Mouse (Mus musculus) neural tube, embryonic 15.5 days (tissue): ENCODE measurements at regions not wholly inside any gene's neighbourhood (a gene's known extent, or its start where the extent isn't known, plus 50 kb on each side); places are given as distances from the start of the nearest gene placed in this dataset.

Experiments
- ATAC-seq: fragments of 200-750 bp; cut with Nextera tagmentation; 2 replicates; pipeline ENCODE4 v1.8.0; 2017; ENCODE audit warnings: mild to moderate bottlenecking, moderate TSS enrichment, moderate library complexity; ENCODE audit not compliant: low FRiP score
- H3K27ac ChIP-seq: fragments of 300-500 bp; sonication (generic); replicated peaks from 2 replicates; pipeline ENCODE4 v1.5.1; 2015; ENCODE audit warnings: mild to moderate bottlenecking, inconsistent platforms
- H3K27me3 ChIP-seq: fragments of 300-500 bp; sonication (generic); replicated peaks from 2 replicates; pipeline ENCODE4 v1.6.1; 2015; ENCODE audit warnings: inconsistent platforms
- H3K36me3 ChIP-seq: fragments of 300-500 bp; sonication (generic); 2 replicates; pipeline ENCODE4 v1.6.1; 2015; ENCODE audit warnings: inconsistent platforms
- H3K4me1 ChIP-seq: fragments of 300-500 bp; sonication (generic); 2 replicates; pipeline ENCODE4 v1.6.1; 2015; ENCODE audit warnings: inconsistent platforms
- H3K4me2 ChIP-seq: fragments of 300-500 bp; sonication (generic); 2 replicates; pipeline ENCODE4 v1.6.1; 2015; ENCODE audit warnings: inconsistent platforms, mild to moderate bottlenecking, moderate library complexity
- H3K4me3 ChIP-seq: fragments of 300-500 bp; sonication (generic); replicated peaks from 2 replicates; pipeline ENCODE4 v1.5.1; 2015; ENCODE audit warnings: mild to moderate bottlenecking, inconsistent platforms
- H3K9ac ChIP-seq: fragments of 300-500 bp; sonication (generic); replicated peaks from 2 replicates; pipeline ENCODE4 v1.6.1; 2015; ENCODE audit warnings: mild to moderate bottlenecking, inconsistent platforms
- H3K9me3 ChIP-seq: fragments of 300-500 bp; sonication (generic); replicated peaks from 2 replicates; pipeline ENCODE4 v1.6.1; 2016; ENCODE audit warnings: inconsistent platforms
- WGBS: fragments of 180-500 bp; shearing (Covaris S2); methylation state at CpG from one replicate; pipeline ENCODE4 v1.1.7; 2015; ENCODE audit warnings: mixed read lengths; 5-methylcytosine and 5-hydroxymethylcytosine counted together

DNA sequence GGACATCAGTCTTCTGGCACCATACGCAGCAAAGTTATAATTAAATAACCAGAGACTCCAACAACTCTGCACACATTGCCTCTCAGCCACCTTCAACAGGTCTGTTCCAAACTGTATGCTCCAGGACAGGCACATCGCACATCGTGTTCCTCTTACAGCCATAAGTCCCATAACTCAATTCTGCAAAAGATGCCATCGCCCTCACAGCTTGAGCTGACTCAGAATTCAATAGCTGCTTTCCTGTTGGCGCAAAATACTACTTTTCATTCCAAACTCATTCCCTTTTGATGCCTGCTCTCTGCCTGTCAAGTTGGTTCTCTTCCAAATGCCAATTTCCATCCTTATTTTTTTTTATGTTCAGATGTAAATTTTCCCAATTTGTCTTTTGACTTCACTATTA is 761.0 kb downstream of the Slitrk1 start:
- WGBS: 71% methylated on average over 5 of the region's 5 CpGs
- H3K9me3 ChIP-seq: no peaks in the 10 kb centered on the region

DNA sequence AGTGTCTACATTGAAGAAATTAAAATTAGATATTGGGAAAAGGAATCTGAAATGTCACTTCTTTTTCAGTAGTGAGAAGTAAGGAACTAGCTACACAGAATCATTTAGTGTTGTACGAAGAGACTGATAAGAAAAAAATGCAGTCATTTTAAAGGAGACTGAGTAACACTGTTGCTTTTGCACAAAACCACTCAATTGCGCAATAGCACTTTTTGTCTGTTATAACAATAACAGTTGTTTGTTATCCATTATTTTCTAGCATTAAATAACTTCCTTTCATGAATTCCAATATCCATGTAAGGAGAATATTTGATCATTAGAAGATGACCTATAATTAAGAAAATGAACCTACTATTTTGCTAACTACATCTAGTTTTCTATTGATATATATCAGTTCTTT is 790.8 kb downstream of the Slitrk1 start:
- no peaks in the 10 kb centered on the region for H3K27me3 ChIP-seq
- H3K27ac ChIP-seq: no peak overlapping the region
- no peak overlapping the region for H3K4me2 ChIP-seq
- WGBS: 96% methylated on average over 2 of the region's 2 CpGs
- ATAC-seq: no peak
- no peak overlapping the region for H3K9ac ChIP-seq
- H3K4me3 ChIP-seq: no peak overlapping the region
- H3K4me1 ChIP-seq: no peaks in the 10 kb centered on the region
- H3K36me3 ChIP-seq: no peaks in the 10 kb centered on the region
- no peaks in the 10 kb centered on the region for H3K9me3 ChIP-seq

More for the DNA sequence above, 761.0 kb downstream of the Slitrk1 start:
- Histone ChIP-seq H3K9ac (no peak overlapping the region), H3K4me1 (no peaks in the 10 kb centered on the region), H3K27me3 (no peaks in the 10 kb centered on the region), H3K4me3 (no peak overlapping the region), H3K4me2 (no peak overlapping the region), H3K27ac (no peak overlapping the region), H3K36me3 (no peaks in the 10 kb centered on the region)
- ATAC-seq: no peak

DNA sequence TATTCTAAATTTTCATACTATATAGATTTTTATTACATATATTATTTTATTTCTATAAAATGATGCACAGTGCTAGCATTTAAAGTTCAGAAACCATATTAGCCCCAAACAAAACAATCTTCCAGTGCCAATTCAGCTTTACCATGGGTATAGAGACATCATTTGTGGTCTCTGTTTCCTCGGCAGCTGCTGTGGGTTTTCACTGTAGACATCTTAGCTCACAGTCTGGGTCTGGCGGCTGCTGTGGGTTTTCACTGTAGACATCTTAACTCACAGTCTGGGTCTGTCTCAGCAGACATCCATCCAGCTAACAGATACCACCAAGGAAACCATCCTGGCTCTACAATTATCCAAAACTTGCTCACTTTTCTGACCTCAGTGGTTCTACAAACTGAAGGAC is 808.9 kb downstream of the Slitrk1 start:
- Histone ChIP-seq H3K9ac (no peak overlapping the region), H3K4me2 (no peak overlapping the region), H3K27me3 (no peaks in the 10 kb centered on the region), H3K4me3 (no peak overlapping the region), H3K36me3 (no peaks in the 10 kb centered on the region), H3K27ac (no peak overlapping the region), H3K4me1 (no peaks in the 10 kb centered on the region), H3K9me3 (no peaks in the 10 kb centered on the region)
- no peak for ATAC-seq
- WGBS: 78% methylated on average over 2 of the region's 2 CpGs

DNA sequence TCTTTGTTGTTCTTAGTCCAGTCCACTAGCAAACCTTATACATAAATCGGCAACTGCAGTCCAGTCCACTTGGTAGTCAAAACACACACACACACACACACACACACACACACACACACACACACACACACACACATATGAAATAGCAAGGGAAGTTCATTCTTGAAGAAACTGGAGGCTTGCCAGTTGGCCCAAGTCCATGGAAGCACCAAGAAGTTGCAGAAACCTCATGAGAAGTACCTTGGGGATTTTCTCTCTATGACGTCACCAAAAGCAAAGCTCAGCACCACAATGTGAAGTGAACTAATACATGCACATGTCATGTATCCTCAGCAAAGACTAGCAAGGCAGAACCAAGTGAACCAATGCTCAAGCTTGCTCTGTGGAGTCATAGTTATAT is 823.0 kb downstream of the Slitrk1 start:
- H3K4me3 ChIP-seq: no peak overlapping the region
- H3K36me3 ChIP-seq: no peaks in the 10 kb centered on the region
- WGBS: 82% methylated on average over 2 of the region's 2 CpGs
- H3K27me3 ChIP-seq: no peaks in the 10 kb centered on the region
- no peak for ATAC-seq
- no peak overlapping the region for H3K9ac ChIP-seq
- no peak overlapping the region for H3K4me2 ChIP-seq
- H3K9me3 ChIP-seq: no peaks in the 10 kb centered on the region
- H3K27ac ChIP-seq: no peak overlapping the region
- no peaks in the 10 kb centered on the region for H3K4me1 ChIP-seq

DNA sequence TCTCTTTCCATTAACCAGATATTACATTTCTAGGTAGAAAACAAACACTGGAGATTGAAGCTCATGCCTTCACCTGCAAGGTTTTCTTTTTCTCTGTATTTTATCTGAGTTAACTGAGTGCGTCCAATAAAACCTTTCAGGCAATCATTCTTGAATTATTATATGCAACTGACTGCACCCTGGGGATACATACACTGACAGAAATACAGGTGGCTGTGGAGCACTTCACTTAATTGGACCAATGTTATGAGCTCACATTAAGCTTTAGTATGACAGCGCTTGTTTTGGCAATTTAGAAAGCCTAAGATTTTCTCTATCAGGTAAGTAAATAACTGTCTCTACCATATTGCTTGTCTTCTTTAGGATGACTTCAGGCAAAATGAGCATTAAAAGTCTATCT is 864.0 kb downstream of the Slitrk1 start:
- no peaks in the 10 kb centered on the region for H3K4me1 ChIP-seq
- no peak overlapping the region for H3K4me2 ChIP-seq
- no peaks in the 10 kb centered on the region for H3K9me3 ChIP-seq
- H3K9ac ChIP-seq: no peak overlapping the region
- no peak overlapping the region for H3K27ac ChIP-seq
- no peak overlapping the region for H3K4me3 ChIP-seq
- ATAC-seq: 0 out of 2 replicates have a peak, but pooled peaks have one; percentile 50
- no peaks in the 10 kb centered on the region for H3K27me3 ChIP-seq
- WGBS: 43% methylated on average over 2 of the region's 2 CpGs
- no peaks in the 10 kb centered on the region for H3K36me3 ChIP-seq

DNA sequence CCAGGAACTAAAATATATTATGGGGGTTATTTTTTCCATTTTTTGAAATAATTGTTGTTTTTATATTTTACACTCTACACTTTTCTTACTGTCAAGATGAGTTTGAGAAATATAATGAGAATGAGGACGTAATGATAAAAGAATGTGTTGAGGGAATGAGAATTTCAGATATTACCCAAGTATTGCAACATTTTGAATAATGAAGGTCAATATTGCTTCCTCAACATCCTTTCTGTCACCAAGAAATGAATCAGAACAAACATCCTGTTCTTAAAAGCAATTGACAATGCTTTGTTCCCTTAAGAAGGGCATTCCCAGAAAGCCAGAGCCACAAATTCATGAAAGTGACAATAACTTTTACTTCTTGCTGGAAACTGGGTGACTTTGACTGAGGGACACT is 878.0 kb downstream of the Slitrk1 start:
- Histone ChIP-seq H3K27ac (no peak overlapping the region), H3K9ac (no peak overlapping the region), H3K36me3 (no peaks in the 10 kb centered on the region), H3K27me3 (no peaks in the 10 kb centered on the region), H3K9me3 (no peaks in the 10 kb centered on the region), H3K4me3 (no peak overlapping the region), H3K4me1 (no peaks in the 10 kb centered on the region), H3K4me2 (no peak overlapping the region)
- WGBS: 94% methylated on average over 1 of the region's 1 CpGs
- no peak for ATAC-seq

DNA sequence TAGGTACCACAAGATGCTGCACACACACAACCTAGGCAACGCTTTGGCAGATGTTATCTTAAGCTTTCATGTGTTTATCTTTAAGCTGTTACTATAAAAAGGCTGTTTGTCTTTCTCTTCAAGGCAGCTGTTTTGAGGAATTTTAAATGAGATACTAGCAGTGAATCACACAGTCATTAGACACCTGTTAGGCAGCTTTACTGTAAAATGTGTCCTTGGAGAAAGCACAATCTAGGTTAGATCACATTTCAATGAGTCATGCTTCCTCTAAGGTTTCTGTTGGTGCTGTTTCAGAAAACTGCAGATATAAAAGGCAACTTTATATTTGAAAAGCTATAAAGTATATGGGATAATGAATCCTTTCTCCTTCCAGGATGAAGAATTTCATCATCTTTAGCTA is 879.8 kb downstream of the Slitrk1 start:
- no peak for ATAC-seq
- Histone ChIP-seq H3K27me3 (no peaks in the 10 kb centered on the region), H3K4me1 (no peaks in the 10 kb centered on the region), H3K4me3 (no peak overlapping the region), H3K9me3 (no peaks in the 10 kb centered on the region), H3K27ac (no peak overlapping the region), H3K36me3 (no peaks in the 10 kb centered on the region), H3K9ac (no peak overlapping the region), H3K4me2 (no peak overlapping the region)
- WGBS: 76% methylated on average over 1 of the region's 1 CpGs

DNA sequence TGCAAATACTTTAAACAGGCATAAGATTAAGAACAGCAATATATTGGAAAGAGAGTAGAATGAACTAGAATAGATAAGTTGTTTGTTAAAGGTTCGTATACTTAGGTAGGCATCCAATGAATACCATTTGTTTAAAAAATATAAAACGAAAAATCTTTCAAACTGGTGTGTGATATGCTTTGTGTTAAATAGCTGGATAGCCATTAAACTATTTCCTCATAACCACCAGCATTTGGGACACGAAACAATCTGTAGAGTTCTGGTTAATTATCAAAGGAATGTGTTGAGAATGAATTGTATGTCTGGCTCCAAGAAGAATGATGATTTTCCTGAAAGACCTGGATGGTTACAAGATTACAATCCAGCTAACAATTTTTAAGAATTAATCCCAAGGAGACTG is 891.4 kb downstream of the Slitrk1 start:
- H3K4me3 ChIP-seq: no peak overlapping the region
- H3K9me3 ChIP-seq: no peaks in the 10 kb centered on the region
- no peak for ATAC-seq
- H3K4me1 ChIP-seq: no peaks in the 10 kb centered on the region
- H3K27me3 ChIP-seq: no peaks in the 10 kb centered on the region
- no peaks in the 10 kb centered on the region for H3K36me3 ChIP-seq
- no peak overlapping the region for H3K27ac ChIP-seq
- no peak overlapping the region for H3K4me2 ChIP-seq
- no peak overlapping the region for H3K9ac ChIP-seq
- 73% methylated on average over 3 of the region's 3 CpGs for WGBS

DNA sequence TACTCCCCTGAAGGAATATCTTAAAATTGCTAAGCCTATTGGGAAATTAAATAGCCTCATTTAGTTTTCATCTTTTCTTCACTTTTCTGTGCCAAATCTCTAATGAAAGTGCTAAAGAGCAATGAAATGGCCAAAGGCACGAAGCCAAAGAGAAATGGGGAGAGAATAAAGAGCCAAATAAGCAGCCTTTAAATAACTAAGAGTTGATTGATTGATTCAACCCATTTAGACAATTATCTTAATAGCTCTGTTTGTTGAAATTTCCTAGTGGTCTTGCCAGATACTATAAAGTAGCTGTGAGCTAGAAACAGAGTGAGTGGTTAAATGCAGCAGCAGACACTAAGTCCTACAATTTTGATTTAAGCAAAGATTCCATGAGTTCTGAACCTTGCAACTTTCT is 891.9 kb downstream of the Slitrk1 start:
- no peak overlapping the region for H3K4me2 ChIP-seq
- H3K4me3 ChIP-seq: no peak overlapping the region
- no peak for ATAC-seq
- no peaks in the 10 kb centered on the region for H3K4me1 ChIP-seq
- 28% methylated on average over 1 of the region's 1 CpGs for WGBS
- H3K9ac ChIP-seq: no peak overlapping the region
- no peaks in the 10 kb centered on the region for H3K27me3 ChIP-seq
- H3K9me3 ChIP-seq: no peaks in the 10 kb centered on the region
- no peaks in the 10 kb centered on the region for H3K36me3 ChIP-seq
- no peak overlapping the region for H3K27ac ChIP-seq

DNA sequence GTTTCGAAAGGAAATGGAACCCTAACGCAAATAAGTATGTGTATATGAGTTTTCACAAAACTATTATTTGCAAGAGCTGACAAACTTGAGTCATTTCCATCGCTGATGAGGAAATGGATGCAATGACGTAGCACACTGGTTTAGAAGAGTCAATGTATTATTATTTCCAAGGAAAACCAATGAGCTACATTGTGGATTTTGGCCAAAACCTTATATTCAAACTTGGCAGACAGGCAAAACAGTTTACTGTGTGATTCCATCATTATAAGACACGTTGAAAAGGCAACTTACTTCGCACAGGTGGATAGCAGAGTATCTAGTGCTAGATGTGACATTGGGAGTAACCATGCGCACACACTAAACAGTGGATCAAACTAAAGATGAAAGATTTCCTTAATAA is 892.6 kb downstream of the Slitrk1 start:
- Histone ChIP-seq H3K9ac (no peak overlapping the region), H3K27ac (no peak overlapping the region), H3K4me2 (no peak overlapping the region), H3K4me3 (no peak overlapping the region), H3K27me3 (no peaks in the 10 kb centered on the region), H3K9me3 (no peaks in the 10 kb centered on the region), H3K4me1 (no peaks in the 10 kb centered on the region), H3K36me3 (no peaks in the 10 kb centered on the region)
- no peak for ATAC-seq
- 88% methylated on average over 7 of the region's 7 CpGs for WGBS

DNA sequence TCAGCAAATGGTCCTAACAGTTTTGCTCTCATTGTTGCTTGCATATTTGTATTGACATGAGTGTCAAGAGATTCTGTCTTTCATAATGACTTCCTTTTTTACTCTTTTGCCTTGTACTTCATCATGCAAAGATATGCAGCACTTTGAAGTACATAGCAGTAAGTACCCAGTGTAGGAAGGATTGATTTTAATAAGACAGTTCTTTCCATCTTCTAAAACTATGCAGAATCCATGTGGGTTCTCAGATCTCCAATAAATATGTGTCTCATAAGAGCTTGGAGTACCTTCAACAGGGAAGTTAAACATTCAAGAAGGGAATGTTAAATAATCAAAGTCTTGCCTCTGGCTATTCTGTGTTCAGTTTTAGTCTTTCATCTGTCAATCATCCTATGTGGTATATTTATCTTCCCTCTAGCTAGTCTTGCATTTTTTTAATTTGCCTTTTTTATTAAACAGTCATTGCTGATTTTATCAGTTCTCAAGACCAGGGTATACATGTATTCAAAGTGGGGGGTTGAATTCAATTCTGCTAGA is 926.1 kb downstream of the Slitrk1 start:
- Histone ChIP-seq H3K9me3 (no peaks in the 10 kb centered on the region), H3K9ac (no peak overlapping the region), H3K27me3 (no peaks in the 10 kb centered on the region), H3K27ac (no peak overlapping the region), H3K4me2 (no peak overlapping the region), H3K4me3 (no peak overlapping the region), H3K4me1 (no peaks in the 10 kb centered on the region), H3K36me3 (no peaks in the 10 kb centered on the region)
- ATAC-seq: no peak

DNA sequence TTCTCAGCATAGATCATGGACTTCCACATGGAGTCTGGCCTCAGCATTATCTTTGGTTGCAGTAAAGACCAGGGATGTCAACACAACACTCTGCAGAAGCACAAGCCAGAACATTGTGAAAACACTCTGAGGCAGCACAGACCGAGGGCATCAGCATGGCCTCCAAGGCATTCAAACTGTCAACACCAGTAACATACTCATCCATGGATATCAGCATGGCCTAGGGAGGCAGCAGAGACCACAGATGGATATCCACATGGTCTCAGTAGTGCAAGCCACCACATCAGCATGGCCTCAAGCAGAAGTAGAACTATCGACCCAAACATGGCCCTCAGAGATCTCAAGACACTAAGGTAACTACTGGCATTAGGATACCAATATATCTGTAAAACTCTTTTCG is 935.8 kb downstream of the Slitrk1 start:
- 86% methylated on average over 3 of the region's 3 CpGs for WGBS
- no peak overlapping the region for H3K4me3 ChIP-seq
- no peaks in the 10 kb centered on the region for H3K27me3 ChIP-seq
- H3K4me1 ChIP-seq: no peaks in the 10 kb centered on the region
- H3K27ac ChIP-seq: no peak overlapping the region
- no peaks in the 10 kb centered on the region for H3K9me3 ChIP-seq
- no peak overlapping the region for H3K4me2 ChIP-seq
- no peak overlapping the region for H3K9ac ChIP-seq
- no peak for ATAC-seq
- no peaks in the 10 kb centered on the region for H3K36me3 ChIP-seq

DNA sequence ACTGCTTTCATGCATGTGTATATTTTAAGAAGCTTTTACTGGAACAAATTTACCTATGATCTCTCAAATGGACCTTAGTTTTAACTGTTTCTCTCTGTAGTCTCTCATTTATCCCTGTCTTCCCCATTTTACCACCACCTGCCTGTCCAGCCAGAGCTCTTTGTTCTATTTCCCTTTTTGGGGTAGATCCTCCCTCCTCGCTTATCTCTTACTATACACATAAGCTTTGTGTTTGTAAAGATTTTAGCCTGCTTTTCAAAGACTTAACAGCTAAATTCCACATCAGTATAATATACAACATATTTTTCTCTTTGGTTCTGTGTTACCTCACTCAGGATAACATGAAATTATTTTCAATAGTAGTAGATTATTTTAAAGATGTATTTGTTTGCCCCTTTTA is 961.9 kb downstream of the Slitrk1 start:
- no peak overlapping the region for H3K4me3 ChIP-seq
- no peaks in the 10 kb centered on the region for H3K27me3 ChIP-seq
- no peaks in the 10 kb centered on the region for H3K4me1 ChIP-seq
- no peaks in the 10 kb centered on the region for H3K9me3 ChIP-seq
- no peak overlapping the region for H3K9ac ChIP-seq
- WGBS: 85% methylated on average over 1 of the region's 1 CpGs
- ATAC-seq: no peak
- no peaks in the 10 kb centered on the region for H3K36me3 ChIP-seq
- H3K27ac ChIP-seq: no peak overlapping the region
- no peak overlapping the region for H3K4me2 ChIP-seq
